Mouse (Mus musculus) liver, adult (tissue): ENCODE data around the gene Pkd1l2.

Experiments
- GATA4 ChIP-seq: IDR thresholded peaks from 2 replicates; pipeline ENCODE4 v1.6.1; 2014; ENCODE audit warnings: mild to moderate bottlenecking, low read length; ENCODE audit not compliant: insufficient replicate concordance

The Pkd1l2 gene

DNA sequence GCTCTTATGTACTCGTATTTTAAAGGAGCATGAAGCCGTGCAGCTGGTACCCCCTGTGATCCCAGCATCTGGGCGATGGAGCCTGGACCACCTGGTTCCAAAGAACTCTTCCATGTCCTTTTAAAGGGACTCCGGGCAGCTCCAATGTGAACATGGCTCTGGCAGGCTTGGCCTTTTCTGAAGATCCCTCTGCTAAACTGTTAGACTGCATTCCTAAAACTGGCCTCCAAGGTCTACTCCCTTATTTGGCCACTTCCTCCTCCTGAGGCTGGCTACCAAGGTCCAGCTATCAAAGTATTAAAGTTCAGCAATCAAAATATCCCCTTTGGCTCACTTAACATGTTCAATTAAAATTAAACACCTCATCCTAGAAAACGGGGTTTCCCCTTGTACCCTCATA is 54.6 kb downstream of the Pkd1l2 start:
- no peak for TF ChIP-seq GATA4

DNA sequence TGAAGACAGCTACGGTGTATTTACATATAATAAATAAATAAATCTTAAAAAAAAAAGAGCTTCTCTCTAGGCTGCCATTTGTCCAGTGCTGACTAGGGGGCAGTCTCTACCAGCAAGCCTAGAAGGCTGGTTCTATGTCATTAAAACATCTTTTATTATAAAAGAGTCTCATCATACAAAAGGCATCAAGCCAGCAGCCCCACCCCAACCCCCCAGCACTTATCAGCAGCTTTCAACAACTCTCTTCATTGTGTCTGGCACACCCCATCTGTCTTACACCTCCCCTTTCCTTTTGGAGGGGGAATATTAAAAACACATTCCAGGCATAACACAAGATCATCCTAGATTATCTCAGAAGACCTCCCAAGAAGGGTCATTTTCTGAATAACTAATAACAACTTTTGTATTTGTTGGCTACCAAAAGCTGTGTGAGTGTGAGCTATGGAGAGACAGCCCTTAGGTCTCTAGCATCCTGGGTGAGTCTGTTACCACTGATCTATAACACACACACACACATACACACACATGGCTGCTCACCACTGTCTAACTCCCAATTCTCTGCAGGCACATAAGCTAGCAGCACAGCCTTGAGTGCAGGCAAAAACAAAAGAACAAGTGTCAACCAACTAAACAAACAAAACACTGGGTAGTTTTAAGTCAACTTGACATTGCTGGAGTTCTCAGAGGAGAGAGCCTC is 59.8 kb downstream of the Pkd1l2 start:
- no peak for TF ChIP-seq GATA4

DNA sequence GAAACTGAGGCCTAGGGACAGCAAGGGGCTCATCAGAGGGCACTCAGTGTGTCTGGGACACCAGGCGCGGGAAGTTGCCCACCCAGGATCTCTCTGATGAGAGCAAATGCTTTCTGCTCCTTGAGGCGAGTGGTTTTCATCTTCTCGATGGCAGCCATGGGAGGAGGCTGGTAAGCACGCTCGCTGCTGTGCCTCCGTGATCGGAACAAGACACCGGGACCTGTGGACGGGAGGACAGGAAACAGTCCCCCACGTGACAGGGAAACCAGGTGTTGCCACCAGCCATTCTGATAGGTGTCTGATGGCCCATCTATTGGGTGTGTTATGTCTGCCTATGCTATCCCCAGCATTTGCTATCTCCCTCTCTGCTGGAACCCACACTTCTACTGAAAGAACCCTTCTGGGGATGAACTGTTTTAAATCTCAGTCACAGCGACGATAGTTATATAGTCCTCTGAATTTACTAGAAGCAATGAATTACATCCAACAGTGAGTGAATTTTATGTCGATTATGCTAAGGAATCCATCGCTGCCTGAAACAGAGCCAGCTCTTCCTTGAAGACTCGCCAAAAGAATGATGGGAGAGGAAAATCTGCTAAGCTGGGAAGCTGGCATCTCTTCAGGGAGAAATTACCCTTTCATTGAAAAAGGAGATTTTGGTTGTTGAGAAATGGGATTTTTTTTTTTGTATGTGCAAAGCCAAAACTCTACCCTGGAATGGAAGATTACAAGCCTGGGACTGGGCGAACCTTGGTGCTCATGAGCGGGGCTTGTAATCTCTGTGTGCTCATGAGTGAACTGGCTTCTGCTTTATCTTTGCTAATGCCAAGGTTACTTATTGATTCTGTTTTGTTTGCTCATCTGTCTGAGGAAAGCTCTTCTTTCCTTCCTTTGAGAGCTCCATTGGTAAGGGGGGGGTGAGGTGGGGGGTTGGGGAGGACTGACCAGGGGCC is 62.6 kb downstream of the Pkd1l2 start:
- no peak for TF ChIP-seq GATA4

DNA sequence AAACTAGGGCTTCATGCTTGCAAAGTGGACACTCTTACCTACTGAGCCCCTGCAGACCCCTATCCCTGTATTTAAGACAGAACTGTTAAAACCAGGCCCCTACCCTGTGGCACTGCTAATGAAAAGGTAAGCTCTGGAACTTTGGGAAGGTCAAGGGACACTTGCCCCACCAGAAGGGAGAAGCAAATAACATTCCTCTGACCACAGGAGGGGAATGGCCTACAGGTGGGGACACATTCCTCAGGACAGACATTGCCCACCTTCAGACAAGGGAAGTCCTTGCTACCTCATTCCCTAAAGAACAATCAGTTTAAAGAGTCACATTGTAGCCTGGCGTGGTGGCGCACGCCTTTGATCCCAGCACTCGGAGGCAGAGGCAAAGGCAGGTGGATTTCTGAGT is 64.4 kb downstream of the Pkd1l2 start:
- TF ChIP-seq GATA4: no peak

DNA sequence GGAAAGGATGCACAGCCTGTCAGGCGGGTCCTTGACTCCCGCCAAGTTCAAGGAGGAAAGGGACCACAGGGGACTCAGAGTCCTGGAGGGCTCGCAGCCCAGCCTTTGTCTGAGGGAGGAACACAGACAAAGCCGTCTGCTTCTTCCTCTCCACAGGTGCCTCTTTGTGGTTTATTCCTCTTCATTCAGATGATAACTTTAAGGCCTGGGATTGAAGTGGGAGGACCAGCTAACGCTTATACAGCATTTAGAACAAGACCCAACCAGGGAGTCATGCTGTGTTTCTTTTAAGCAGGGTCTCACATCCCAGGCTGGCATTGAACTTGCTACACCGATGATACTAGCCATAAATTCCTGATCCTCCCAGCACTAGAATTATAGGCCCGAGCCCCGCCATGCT is 65.2 kb downstream of the Pkd1l2 start:
- TF ChIP-seq GATA4: no peak

DNA sequence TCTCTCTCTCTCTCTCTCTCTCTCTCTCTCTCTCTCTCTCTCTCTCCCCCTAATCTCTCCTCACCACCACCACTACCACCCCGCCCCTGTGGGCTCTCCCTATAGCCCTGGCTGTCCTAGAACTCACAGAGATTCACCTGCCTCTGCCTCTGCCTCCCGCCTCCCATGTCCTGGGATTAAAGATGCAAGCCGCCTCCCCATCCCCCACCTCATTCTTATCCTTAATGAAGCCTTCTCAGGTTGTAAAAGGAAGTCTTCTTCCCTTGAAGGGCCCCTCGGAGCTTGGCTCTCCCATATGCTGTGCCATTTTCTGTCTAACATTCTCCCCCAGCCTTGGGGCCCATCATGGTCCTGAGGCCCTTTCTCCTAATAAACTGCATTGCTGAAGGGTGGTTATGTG is 66.6 kb downstream of the Pkd1l2 start:
- TF ChIP-seq GATA4: no peak

DNA sequence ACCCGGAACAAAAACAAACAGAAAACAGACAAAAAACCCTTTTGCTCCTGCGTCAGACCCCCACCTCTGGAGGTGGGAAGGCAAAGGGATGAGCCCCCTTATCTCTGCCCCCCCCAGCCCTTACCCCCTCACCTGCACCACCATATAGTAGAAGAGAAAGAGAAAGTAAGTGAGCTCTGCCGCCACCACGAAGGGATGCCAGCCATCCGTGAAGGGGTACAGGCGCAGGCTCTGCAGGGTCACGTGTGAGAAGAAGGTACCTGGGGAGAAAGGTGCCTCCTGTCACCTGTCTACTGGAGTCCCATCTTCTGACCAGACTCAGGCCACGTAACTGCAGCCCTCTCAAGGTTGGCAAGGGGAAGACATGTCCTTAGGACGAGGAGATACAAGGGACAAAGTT is 70.9 kb downstream of the Pkd1l2 start:
- no peak for TF ChIP-seq GATA4

DNA sequence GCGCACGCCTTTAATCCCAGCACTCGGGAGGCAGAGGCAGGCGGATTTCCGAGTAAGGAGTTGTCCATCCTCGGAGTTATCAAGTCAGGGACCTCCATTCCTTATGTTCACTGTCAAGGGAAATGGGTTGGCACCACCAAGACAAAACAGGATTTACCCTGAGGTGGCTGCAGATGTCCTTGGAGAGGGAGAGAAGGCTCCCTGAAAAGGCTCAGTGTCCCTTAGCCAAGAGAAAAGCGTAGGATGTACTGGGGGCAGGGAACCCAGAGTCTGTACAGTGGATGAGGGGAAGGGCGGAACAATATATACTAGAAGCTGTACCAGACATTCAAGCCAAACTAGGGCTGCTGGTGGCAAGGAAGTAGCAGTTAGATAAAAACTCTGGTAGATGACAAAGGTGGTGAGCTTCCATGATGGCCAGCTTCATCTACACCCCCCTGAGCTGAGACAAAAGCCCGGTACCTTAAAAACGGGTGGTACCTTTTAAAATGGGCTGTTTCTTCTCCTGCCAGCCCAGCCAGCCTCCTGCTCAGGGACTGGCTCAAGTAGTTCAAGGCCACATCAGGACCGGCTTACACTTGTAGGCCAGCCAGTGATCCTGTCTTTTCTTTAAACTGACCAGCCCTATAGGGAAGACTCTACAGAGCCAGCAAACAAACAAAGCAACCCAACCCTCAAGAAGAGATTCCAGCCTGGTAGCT is 88.1 kb downstream of the Pkd1l2 start:
- no peak for TF ChIP-seq GATA4

DNA sequence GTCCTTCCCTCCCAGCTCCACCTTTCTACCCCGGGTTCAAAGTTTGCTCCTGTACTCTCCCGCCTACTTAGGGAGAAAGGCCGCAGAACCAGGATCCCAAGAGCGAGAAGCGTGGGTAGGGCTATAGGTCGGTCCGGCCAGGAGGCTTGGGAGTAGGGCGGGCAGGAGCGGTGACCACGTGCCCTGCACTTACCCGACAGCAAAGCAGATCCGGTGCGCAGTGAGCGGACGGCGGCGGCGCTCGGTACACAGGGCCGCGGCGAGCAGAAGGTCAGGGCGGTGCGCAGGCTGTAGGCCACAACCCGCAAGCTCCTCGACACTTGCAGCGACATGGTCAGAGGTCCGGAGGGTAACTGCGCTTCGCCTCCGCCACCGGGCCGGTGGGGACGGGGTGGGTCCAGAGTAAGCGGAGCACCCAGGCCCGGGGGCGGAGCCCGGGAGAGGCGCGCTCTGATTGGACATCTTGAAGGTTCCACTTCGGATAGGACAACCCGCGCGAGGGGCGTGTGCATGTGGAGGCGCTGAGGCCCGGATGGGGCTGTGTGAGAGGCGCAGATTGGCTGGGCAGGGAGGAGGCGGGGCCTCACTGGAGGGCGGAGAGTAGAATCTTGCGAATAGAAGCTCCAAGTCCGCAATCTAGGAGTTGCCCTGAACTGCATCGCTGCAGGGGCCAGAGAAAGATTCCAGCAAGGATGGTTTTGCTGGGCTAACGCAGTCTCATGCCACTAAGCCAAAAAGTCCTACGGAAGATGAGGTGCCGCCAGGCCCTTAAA is 89.0 kb downstream of the Pkd1l2 start, which contains the start of gene Gcsh:
Gene Gcsh (minus strand): TSS at position 443 of the 773 bp plus-strand sequence.
- TF ChIP-seq GATA4: peak; percentile 53; the same call in 1 of the 2 replicates

DNA sequence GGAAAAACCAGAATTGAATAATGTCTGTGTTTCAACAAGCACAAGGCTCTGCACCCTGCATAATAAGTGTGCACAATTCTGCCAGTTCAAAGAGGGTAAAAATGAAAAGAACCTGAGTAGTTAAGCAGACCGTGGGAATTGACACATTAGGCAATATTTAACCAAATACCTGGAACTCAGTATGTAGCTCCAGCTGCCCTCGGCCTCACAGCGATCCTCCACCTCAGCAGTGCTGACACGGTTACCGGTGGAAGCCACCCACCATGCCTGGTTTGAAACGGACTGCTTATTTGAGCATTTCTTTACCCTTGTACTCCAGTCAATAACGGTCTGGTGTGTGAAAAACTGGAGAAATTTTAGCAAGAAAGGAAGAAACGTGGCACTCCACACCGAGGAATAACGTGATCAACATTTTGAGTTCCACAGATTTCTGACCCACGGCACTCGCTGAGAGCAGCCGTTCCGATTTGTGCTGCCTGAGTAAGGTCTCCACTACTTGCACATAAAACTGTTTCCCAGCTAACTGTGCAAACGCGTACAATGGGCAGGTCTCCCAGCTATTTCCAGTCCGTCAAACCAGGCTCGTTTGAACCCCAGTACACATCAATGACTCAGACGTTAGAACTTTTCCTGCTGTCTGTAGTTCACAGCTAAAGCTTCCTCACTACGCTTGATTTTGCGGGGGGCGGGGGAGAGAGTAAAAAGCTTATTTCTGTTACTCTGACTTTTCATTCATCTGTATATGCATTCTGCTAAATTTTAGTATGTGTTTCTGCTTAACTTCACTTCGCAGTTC is 89.9 kb downstream of the Pkd1l2 start:
- TF ChIP-seq GATA4: no peak

DNA sequence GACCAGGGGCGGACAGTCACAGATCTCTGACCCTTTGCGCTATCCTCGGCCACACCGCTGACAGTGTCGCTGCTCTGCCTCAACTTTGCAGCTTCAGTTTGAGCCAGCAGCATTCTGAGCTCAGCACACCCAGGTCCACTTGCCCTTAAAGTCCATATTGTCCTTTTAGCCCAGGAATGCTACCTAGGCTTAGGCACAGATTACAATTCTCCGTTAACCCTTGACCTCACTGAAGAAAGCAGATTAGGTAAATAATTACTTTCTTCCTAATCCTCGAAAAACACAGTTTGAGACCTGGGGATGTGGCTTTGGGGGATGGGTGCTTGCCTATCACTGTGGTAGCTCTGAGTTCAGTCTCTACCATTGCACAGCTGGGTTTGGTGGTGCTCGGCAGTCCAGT is 91.0 kb downstream of the Pkd1l2 start:
- no peak for TF ChIP-seq GATA4

DNA sequence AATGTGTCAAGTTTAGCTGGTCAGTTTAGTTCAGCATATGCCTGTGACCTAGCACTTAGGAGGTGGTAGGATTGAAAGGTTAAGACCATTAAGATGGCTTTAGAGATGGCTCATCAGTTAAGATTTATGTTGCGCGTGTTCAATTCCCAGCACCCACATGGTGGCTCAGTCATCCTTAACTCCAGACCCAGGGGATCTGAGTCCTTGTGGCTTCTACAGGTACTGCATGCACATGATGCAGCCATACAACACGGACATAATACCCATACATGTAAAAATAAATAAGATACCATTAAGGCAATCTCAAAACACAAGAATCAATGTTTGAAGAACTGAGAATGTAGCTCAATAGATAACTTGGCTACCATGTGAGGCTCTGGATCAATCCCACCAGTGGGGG is 92.4 kb downstream of the Pkd1l2 start:
- no peak for TF ChIP-seq GATA4

DNA sequence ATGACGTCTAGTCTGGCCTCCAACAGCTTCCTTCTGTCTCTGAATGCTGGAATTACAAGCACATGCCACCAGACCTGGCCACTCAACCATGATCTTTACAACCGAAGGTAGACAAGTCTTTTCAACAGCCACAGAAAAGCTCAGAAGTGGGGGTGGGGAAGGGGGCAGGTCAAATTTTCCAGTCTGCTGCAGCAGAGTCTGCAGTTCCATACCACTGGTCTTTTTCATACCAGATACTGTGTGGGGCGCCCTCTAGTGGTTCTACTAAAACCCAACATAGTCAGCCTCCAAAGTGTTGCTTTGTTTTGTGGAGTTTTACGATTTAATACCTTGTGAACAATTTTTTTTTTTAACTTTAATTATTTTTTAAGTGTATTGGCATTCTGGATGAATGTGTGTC is 102.1 kb downstream of the Pkd1l2 start:
- no peak for TF ChIP-seq GATA4

DNA sequence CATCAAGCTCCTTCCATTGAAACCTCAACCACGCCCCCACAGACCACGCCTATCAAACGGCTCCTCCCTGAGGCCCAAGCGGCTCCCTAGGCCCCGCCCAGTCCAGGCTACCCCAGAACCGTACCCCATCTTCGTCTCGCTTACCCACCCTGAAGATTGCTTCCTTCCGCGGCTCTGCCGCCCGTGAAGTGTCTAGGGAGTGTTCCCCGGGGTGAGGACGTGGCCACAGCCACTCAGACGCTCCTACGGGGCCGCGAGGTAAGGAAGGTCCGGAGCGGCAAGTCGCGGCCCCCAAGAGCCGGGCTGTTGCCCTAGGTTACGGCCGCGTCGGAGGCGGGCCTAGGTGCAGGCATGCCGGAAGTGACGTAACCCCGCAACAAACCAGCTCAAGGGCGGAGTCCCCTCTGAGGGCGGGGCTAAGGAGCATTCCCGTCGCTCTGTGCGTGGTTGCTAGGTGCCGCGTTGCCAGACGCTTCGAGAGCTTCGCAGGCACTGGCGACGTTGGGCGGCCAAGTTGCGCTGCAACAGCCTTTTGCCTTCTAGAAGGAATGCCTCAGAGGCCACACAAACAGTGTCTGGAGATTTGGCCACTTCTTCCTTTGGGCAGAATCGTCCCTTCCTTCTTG is 103.5 kb downstream of the Pkd1l2 start, which contains the start of gene 1700030J22Rik:
Gene 1700030J22Rik (minus strand): TSS at position 329 of the 626 bp plus-strand sequence.
- TF ChIP-seq GATA4: peak; percentile 41; the same call in 1 of the 2 replicates
